Mouse (Mus musculus) lung, postnatal 25 days (tissue): Measurements from ENCODE around the gene Cox15.

Experiments
- DNase-seq: peaks from one replicate; pipeline ENCODE4 v3.0.0; 2022; ENCODE audit warnings: low spot score

Gene Cox15

GRCm38 (mm10) chr19:43752489-43753225 is at the start of gene Cox15, which contains the start of gene Cutc:
Gene Cox15 (minus strand): TSS chr19:43753000.
Gene Cutc (plus strand): TSS chr19:43752996.
- peak; percentile 97 for DNase-seq

- DNase-seq, result no peak
Observed at GRCm38 (mm10) chr19:43801427-43802051, 48.7 kb upstream of the Cox15 start.

- DNase-seq, result no peak
Observed at GRCm38 (mm10) chr19:43797216-43797615, 44.4 kb upstream of the Cox15 start.

GRCm38 (mm10) chr19:43795511-43795910 is 42.7 kb upstream of the Cox15 start:
- no peak for DNase-seq

GRCm38 (mm10) chr19:43793951-43794350 is 41.2 kb upstream of the Cox15 start:
- DNase-seq, result no peak

- no peak for DNase-seq
Observed at GRCm38 (mm10) chr19:43792537-43792936, 39.7 kb upstream of the Cox15 start.

GRCm38 (mm10) chr19:43789817-43790216 is 37.0 kb upstream of the Cox15 start:
- no peak for DNase-seq

GRCm38 (mm10) chr19:43786249-43787026 is 33.6 kb upstream of the Cox15 start:
- peak; percentile 2 for DNase-seq

GRCm38 (mm10) chr19:43784761-43785160 is 32.0 kb upstream of the Cox15 start:
- DNase-seq, result no peak

GRCm38 (mm10) chr19:43781980-43782379 is 29.2 kb upstream of the Cox15 start, which contains the start of gene Abcc2:
Gene Abcc2 (plus strand): TSS chr19:43782192.
- DNase-seq, result no peak

- no peak for DNase-seq
Observed at GRCm38 (mm10) chr19:43780391-43780790, 27.6 kb upstream of the Cox15 start.

GRCm38 (mm10) chr19:43777308-43777707 is 24.5 kb upstream of the Cox15 start:
- no peak for DNase-seq

GRCm38 (mm10) chr19:43776561-43776960 is 23.8 kb upstream of the Cox15 start:
- DNase-seq, result no peak

- no peak for DNase-seq
Observed at GRCm38 (mm10) chr19:43775433-43775832, 22.6 kb upstream of the Cox15 start.

- no peak for DNase-seq
Observed at GRCm38 (mm10) chr19:43772311-43772710, 19.5 kb upstream of the Cox15 start.

GRCm38 (mm10) chr19:43771499-43771969 is 18.7 kb upstream of the Cox15 start:
- DNase-seq, result peak; percentile 18

GRCm38 (mm10) chr19:43770584-43770983 is 17.8 kb upstream of the Cox15 start:
- DNase-seq, result no peak

- no peak for DNase-seq
Observed at GRCm38 (mm10) chr19:43769366-43769960, 16.7 kb upstream of the Cox15 start.

- DNase-seq, result no peak
Observed at GRCm38 (mm10) chr19:43767549-43768322, 14.9 kb upstream of the Cox15 start.

- no peak for DNase-seq
Observed at GRCm38 (mm10) chr19:43766451-43766850, 13.7 kb upstream of the Cox15 start.

- DNase-seq, result no peak
Observed at GRCm38 (mm10) chr19:43762410-43762809, 9.6 kb upstream of the Cox15 start.
